Mouse (Mus musculus): ENCODE results near the gene Casp12. TPM values are rescaled to one million over a fixed set of nuclear protein-coding genes. Genes with fewer than 3 reads are reported as not detected.
"Not testable (repeated sequence)": the region's sequence is repeated elsewhere in the genome, so short reads cannot be mapped to it uniquely, and the experiment has no call there.

The Casp12 gene
- total RNA-seq (2021), result 1 to 10 TPM in 1 of 2 experiments, under 1 TPM in 1; 0.99 to 1.1 TPM

GRCm38 (mm10) chr9:5345291-5345898 lies at the start of gene Casp12:
Gene Casp12, plus strand, starts transcription at chr9:5345430.
- intact Hi-C loops (cut with DNase I), result no loop called here

DNA sequence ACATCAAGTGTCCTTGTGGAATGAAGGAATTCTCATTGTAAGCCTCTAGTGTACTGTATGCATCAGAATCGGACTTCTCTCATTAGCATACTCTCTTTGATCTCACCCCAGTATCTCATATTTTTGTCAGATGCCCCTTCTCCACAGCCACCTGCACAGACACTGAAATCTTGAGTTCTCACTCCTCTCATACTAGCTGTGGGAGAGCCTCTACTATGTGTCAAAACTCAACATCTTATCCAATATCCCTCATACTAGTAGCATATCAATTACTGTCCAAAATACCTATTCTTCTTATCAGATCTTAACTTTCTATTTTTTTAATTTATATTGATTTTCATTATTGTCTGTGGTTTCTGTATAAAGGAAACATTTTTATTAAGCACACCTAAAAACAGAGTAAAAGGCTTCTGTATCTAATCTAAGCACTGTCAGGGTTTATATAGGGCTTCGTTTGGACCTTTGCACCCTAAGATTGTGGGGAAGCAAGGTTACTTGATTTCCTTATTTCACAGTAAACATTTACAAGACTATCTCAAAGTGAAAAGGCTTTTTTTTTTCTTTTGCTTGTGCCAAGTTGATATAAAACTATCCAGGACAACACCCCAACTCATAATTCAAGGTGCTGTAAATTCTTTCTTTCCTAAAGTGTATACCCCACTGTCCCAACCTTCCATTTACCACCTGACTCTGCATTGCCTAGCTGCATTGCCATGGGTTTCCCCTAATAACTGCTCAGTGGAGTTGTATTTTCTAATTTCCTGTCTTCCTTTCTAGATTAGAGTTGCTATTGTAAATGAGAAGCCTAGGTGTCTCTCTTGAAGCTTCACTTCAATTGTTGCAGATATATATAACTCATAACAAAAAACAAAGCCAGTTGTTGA lies 48.6 kb upstream of the Casp12 start:
- intact Hi-C loops (cut with DNase I), result no loop called here

More at GRCm38 (mm10) chr9:5345291-5345898, at the start of gene Casp12:
- no peak for DNase-seq

GRCm38 (mm10) chr9:5298329-5299131 lies 46.7 kb upstream of the Casp12 start, which contains the start of gene Casp1:
Gene Casp1, plus strand, starts transcription at chr9:5298517.
- no peak for DNase-seq
- intact Hi-C loops (cut with DNase I), result no loop called here

More for the DNA sequence above, 48.6 kb upstream of the Casp12 start:
- no peak for DNase-seq

- no peak for DNase-seq
- intact Hi-C loops (cut with DNase I), result no loop called here
Measured at GRCm38 (mm10) chr9:5299132-5299381, 46.2 kb upstream of the Casp12 start.

DNA sequence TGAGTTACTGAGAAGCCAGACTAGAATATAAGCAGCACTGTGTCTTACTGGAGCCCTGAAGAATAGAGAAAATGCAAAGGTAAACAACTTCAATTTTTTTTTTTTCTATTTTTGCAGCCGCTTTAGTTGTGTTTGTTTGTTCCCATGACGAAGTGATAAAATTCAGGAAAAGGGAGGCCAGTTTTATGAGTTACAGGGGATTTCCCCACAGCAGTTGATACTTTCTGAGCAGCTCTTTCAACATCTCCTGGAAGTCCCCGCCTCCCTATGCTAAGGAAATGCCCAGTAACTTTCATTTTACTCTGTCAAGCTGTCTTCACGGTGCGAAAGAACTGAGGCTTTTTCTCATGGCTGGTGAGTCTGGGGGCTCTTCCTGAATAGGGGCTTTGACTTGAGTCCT lies 36.7 kb upstream of the Casp12 start, which contains the start of gene Casp4:
Casp4 (plus strand) TSS at position 268 of the 400 bp plus-strand sequence.
- intact Hi-C loops (cut with DNase I), result no loop called here
- DNase-seq, result no peak

- DNase-seq, result no peak
- intact Hi-C loops (cut with DNase I), result no loop called here
Measured at GRCm38 (mm10) chr9:5310112-5310511, 35.1 kb upstream of the Casp12 start.

GRCm38 (mm10) chr9:5311435-5311834 lies 33.8 kb upstream of the Casp12 start:
- intact Hi-C loops (cut with DNase I), result no loop called here
- no peak for DNase-seq

DNA sequence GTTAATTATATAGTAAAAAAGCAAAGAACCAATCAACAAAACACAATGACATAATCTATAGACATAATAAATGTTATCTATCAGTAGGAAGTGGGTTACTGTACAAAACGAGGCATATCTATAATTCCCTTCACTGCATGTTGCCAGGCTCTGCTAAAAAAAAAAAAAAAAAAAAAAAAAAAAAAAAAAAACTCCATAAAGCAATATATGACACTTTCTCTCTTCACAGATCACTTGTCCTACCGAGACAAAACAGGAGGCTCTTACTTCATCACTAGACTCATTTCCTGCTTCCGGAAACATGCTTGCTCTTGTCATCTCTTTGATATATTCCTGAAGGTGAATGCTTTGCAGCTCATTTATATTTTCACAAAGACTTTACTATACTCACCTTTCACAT lies 17.0 kb upstream of the Casp12 start:
- intact Hi-C loops (cut with DNase I), result no loop called here
- no peak for DNase-seq

DNA sequence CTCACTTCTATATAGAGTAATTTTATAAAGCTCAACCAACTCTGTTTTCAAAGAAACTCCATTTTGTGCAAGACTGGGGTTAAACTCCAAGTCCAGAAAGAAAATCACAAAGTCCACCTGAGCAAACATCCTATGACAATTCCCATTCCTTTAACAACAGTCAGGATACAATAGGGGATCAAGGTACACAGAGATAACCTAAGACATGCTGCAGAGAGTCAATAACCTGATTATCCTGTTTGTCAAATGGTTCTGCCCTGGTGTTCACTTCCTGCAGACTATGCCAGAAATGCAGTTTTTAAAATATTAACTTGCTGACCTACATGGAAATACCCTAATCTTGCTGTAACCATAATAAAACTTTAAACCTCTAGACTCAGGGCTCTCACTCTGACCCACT lies 12.8 kb upstream of the Casp12 start:
- intact Hi-C loops (cut with DNase I), result no loop called here
- no peak for DNase-seq

DNA sequence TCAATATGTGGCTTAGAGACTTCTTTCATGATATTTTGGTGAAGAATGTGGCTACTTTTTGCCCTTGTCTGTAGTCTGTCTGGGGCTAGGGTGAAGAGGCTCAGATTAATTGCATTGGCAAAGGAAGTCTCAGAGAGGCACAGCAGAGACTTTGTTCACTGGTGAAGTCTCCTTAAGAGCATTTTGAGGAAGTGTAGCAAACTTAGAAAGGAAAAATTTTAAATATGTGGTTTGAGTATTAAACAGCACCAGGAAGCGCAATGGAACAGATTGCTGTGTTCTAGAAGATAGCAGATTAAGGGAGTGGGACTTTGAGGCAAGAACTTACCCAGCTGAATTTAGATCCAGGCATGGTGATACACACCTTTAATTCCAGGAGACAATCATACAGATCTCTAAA lies 11.8 kb upstream of the Casp12 start:
- DNase-seq, result no peak
- intact Hi-C loops (cut with DNase I), result no loop called here

GRCm38 (mm10) chr9:5343092-5343491 lies 2.1 kb upstream of the Casp12 start:
- intact Hi-C loops (cut with DNase I), result no loop called here
- DNase-seq, result no peak

DNA sequence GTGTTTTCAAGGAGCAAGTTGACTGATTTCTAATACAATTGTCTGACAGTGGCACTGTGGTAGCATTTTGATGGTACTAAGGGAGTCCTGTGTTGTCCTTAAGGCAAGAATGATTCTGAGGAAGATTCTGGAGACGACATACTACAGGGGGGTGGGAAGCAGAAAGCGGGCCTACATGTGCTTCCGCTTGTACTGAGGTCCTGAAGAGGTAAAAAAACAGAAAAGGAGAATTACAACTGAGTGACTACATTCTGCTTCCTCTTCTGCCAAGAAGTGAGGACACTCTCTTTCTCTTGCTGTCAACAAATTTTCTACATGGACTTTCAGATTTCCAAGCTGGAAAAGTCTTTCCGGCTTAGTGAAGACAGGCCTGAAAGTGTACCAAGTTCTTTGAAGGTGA lies 1.1 kb upstream of the Casp12 start:
- DNase-seq, result no peak
- intact Hi-C loops (cut with DNase I), result no loop called here

DNA sequence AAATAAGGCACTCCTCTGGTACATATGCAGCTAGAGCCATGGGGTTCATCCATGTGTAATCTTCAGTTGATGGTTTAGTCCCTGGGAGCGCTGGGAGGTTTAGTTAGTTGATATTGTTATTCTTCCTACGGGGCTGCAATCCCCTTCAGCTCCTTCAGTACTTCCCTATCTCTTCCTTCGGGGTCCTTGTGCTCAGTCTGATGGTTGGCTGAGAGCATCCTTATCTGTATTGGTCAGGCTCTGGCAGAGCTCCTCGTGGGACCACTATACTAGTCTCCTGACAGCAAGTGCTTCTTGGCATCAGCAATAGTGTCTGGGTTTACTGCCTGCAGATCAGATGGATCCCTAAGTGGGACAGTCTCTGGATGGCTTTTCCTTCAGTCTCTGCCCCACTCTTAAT lies 2.2 kb downstream of the Casp12 start:
- no peak for DNase-seq
- intact Hi-C loops (cut with DNase I), result no loop called here

DNA sequence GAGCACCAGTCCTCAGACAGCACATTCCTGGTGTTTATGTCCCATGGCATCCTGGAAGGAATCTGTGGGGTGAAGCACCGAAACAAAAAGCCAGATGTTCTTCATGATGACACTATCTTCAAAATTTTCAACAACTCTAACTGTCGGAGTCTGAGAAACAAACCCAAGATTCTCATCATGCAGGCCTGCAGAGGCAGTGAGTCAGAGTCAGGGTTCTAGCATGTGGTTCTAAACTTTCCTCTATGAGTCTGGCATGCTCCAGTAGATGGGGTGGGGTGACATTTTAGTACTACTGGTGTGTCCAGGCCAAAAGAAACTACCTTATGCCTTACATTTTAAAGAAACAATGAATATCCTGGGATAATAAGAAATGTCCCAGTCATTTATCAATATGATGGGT lies 8.4 kb downstream of the Casp12 start:
- intact Hi-C loops (cut with DNase I), result no loop called here
- DNase-seq, result no peak

GRCm38 (mm10) chr9:5356801-5357200 lies 11.6 kb downstream of the Casp12 start:
- no peak for DNase-seq
- intact Hi-C loops (cut with DNase I), result no loop called here

DNA sequence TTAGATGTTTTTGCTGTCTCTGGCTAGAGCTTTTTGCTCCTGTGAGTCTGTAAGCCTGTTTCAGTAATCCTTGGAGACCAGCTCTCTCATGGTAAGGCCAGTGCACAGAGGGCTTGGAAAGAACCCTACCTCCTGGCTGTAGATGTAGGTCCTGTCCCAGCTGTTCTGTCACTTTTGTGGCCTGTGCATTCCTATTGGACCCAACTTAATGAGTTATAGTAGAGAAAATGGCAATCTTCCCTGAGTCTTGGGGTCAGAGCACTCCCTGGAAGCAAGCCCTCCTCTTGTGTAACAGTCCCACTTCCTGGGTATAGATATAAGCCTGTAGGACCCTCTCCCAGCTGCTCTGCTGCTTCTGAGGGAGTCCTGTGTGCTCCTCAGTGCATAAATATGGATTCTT lies 48.3 kb downstream of the Casp12 start:
- no peak for DNase-seq
- intact Hi-C loops (cut with DNase I), result no loop called here

DNA sequence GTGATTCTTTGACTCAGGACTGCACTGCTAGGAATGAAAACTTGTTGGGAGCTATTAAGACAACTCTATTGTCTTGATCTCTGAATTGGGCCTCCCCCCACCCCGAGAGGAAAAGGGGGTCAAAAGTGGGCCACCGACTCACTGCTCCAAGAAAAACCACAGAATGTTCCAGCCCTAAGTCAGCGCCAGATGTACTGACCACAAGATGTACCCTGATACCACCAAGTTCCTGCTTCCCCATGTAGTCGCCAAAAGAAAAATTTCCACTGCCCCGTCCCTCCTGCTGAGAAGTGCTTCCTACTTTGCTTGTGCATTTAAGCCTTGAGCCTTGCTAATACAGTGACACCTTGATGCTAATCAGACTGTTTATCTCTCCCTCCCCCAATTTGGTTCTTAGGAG lies 50.6 kb downstream of the Casp12 start:
- intact Hi-C loops (cut with DNase I); DNase-seq: not testable (repeated sequence)

DNA sequence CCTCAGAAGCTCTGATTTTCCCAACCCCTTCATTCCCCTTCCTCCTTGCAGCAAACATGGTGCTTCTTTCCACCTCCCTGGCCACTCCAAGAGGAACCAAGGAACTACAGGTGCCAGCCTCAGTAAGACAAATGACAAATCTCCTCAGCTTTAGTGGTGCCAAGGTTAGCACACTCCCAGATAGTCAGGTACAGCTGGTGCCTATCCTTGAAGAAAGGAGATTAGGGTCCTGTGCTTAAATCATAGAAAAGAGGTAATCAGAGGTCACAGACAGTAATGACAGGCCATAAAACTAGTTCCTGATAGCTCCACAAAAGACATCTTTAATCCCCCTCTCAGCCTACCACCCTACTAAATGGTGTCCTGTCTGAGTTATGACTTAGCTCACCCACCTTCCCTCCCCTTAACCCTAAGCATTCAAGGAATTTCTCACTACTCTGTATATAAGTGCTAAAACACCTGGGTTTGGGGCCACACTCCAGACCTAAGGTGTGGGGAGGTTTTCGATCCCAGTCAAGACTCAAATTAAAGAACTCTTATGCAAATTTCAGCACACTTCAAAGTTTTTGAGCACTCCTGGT lies 65.8 kb downstream of the Casp12 start:
- DNase-seq, result no peak
- intact Hi-C loops (cut with DNase I), result no loop called here

- DNase-seq, result no peak
- intact Hi-C loops (cut with DNase I), result no loop called here
Measured at GRCm38 (mm10) chr9:5412446-5413111, 67.3 kb downstream of the Casp12 start.

DNA sequence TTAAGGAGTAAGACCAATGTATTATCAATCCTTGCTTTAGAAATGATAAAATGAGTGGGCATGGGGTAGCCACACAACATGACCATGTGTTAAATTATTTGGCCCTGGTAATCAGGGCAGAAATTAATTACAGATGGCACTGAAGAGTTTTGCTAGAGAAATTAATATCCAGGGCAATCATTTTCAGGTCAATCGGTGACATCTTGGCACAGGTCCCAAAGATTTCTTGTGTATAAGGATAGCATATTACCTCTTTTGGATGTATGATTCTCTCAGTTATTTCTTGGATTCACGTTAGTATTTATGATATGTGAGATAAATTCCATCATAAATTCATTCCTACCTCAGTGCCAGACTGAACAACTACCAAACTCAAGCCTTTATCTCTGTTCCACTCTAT lies 72.6 kb downstream of the Casp12 start:
- DNase-seq, result no peak
- intact Hi-C loops (cut with DNase I), result no loop called here
